Mouse (Mus musculus): Measurements from ENCODE around the gene Gm6034. TPM values are rescaled to one million over a fixed set of nuclear protein-coding genes. Genes with fewer than 3 reads are reported as not detected.

Gm6034 gene
- not detected for polyA plus RNA-seq (2014; fragmentation: Illumina TruSeq; extraction: RNeasy Lipid Tissue Mini Kit (QIAGEN cat#74804); ENCODE audit: low read depth, low replicate concordance)

GRCm38 (mm10) chr17:36042610-36043169 lies at the start of gene Gm6034, which contains the start of gene H2-T22:
Gene Gm6034 (plus strand): TSS chr17:36042961.
Gene H2-T22 (minus strand): TSS chr17:36042747.

DNA sequence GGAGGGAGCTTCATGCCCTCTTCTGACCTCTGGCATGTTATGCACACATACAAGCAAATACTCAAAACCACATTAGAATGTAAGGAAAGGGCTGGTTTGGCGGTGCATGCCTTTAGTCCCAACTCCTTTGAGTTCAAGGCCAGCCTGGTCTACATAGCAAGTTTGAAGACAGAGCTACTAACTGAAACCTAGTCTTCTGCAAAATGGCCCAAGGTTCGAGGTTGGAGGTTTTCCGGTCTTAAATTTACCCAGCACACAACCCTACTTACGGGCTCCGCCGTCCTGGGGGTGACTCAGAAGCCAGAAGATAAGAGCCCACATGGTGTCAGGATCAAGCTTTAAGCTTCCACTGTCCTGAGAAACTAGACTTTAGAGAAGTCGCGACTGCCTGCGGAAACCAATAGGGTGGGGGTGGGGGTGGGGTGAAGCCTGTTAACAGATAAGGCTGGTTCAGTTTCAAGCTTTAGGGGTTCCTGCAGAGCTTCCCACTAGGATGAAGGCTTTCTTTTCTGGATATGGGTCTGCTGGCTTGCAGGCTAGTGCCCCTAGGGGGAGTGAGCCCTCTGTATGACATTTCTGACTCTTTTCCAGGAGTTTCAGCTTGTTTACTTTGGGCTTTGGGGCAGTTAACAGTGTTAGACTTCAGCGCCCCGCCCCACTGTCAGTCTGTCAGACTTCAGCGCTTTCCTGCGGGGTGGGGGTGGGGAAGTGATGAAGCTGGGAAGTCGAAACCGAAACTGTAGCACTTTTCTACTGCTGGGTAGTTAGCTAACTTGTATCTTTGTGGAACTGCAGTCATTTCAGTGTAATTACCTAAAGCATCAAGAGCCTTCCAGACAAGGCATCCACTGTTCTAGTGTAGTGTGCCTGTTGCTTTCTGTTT lies 22.3 kb upstream of the Gm6034 start, which contains the start of gene H2-T24:
TSS of gene H2-T24 (minus strand) at position 370 of the 883 bp plus-strand sequence.

GRCm38 (mm10) chr17:36032351-36032875 lies 10.3 kb upstream of the Gm6034 start, which contains the start of gene H2-T23:
Gene H2-T23 (minus strand): TSS chr17:36032855.

DNA sequence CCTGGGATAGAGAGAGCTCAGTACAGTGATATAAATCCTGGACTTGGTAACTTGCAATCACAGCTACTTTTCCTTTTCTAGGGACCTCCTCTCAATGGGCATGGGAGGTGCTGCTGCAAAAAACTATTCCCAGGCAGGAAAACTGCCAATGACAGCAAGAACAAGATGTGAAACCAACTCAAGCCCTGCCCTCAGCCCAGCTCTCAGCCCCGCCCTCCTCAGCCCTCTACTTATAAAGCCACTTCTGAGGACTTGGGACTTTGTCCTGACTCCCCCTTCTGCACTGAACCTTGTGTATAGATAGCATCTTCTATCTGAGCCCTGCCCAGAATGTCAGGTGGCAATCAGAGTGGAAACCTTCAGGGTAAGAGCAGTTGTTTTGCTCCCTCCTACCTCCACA lies 15.6 kb downstream of the Gm6034 start, which contains the start of gene Gm11127:
TSS of gene Gm11127 (minus strand) at position 10 of the 400 bp plus-strand sequence.

Other genes starting within 250 kb of the Gm6034 start
- gene Ier3, start 221.3 kb upstream of the Gm6034 start, polyA plus RNA-seq (2014; fragmentation: Illumina TruSeq; extraction: RNeasy Lipid Tissue Mini Kit (QIAGEN cat#74804); ENCODE audit: low read depth, low replicate concordance): 5.0 TPM
- gene Flot1, start 219.7 kb upstream of the Gm6034 start, polyA plus RNA-seq (2014; fragmentation: Illumina TruSeq; extraction: RNeasy Lipid Tissue Mini Kit (QIAGEN cat#74804); ENCODE audit: low read depth, low replicate concordance): 11.8 TPM
- 40.9 TPM for gene Tubb5, start 204.7 kb upstream of the Gm6034 start, polyA plus RNA-seq (2014; fragmentation: Illumina TruSeq; extraction: RNeasy Lipid Tissue Mini Kit (QIAGEN cat#74804); ENCODE audit: low read depth, low replicate concordance)
- 11.3 TPM for gene Mdc1, start 201.4 kb upstream of the Gm6034 start, polyA plus RNA-seq (2014; fragmentation: Illumina TruSeq; extraction: RNeasy Lipid Tissue Mini Kit (QIAGEN cat#74804); ENCODE audit: low read depth, low replicate concordance)
- gene Nrm, start 181.6 kb upstream of the Gm6034 start, polyA plus RNA-seq (2014; fragmentation: Illumina TruSeq; extraction: RNeasy Lipid Tissue Mini Kit (QIAGEN cat#74804); ENCODE audit: low read depth, low replicate concordance): 1.1 TPM
- gene Ppp1r18, start 177.4 kb upstream of the Gm6034 start, polyA plus RNA-seq (2014; fragmentation: Illumina TruSeq; extraction: RNeasy Lipid Tissue Mini Kit (QIAGEN cat#74804); ENCODE audit: low read depth, low replicate concordance): 4.7 TPM
- 22.4 TPM for gene Dhx16, start 163.1 kb upstream of the Gm6034 start, polyA plus RNA-seq (2014; fragmentation: Illumina TruSeq; extraction: RNeasy Lipid Tissue Mini Kit (QIAGEN cat#74804); ENCODE audit: low read depth, low replicate concordance)
- 21.6 TPM for gene 2310061I04Rik, start 145.5 kb upstream of the Gm6034 start, polyA plus RNA-seq (2014; fragmentation: Illumina TruSeq; extraction: RNeasy Lipid Tissue Mini Kit (QIAGEN cat#74804); ENCODE audit: low read depth, low replicate concordance)
- gene Atat1, start 132.9 kb upstream of the Gm6034 start, polyA plus RNA-seq (2014; fragmentation: Illumina TruSeq; extraction: RNeasy Lipid Tissue Mini Kit (QIAGEN cat#74804); ENCODE audit: low read depth, low replicate concordance): 8.3 TPM
- gene Mrps18b, start 126.6 kb upstream of the Gm6034 start, polyA plus RNA-seq (2014; fragmentation: Illumina TruSeq; extraction: RNeasy Lipid Tissue Mini Kit (QIAGEN cat#74804); ENCODE audit: low read depth, low replicate concordance): 19.3 TPM
- 48.2 TPM for gene Ppp1r10, start 126.5 kb upstream of the Gm6034 start, polyA plus RNA-seq (2014; fragmentation: Illumina TruSeq; extraction: RNeasy Lipid Tissue Mini Kit (QIAGEN cat#74804); ENCODE audit: low read depth, low replicate concordance)
- gene Abcf1, start 73.2 kb upstream of the Gm6034 start, polyA plus RNA-seq (2014; fragmentation: Illumina TruSeq; extraction: RNeasy Lipid Tissue Mini Kit (QIAGEN cat#74804); ENCODE audit: low read depth, low replicate concordance): 47.8 TPM
- 1.4 TPM for gene Gnl1, start 63.1 kb upstream of the Gm6034 start, polyA plus RNA-seq (2014; fragmentation: Illumina TruSeq; extraction: RNeasy Lipid Tissue Mini Kit (QIAGEN cat#74804); ENCODE audit: low read depth, low replicate concordance)
- 2.4 TPM for gene Prr3, start 62.7 kb upstream of the Gm6034 start, polyA plus RNA-seq (2014; fragmentation: Illumina TruSeq; extraction: RNeasy Lipid Tissue Mini Kit (QIAGEN cat#74804); ENCODE audit: low read depth, low replicate concordance)
- 8.5 TPM for gene H2-T24, start 22.4 kb upstream of the Gm6034 start, polyA plus RNA-seq (2014; fragmentation: Illumina TruSeq; extraction: RNeasy Lipid Tissue Mini Kit (QIAGEN cat#74804); ENCODE audit: low read depth, low replicate concordance)
- 3.4 TPM for gene H2-T23, start 10.1 kb upstream of the Gm6034 start, polyA plus RNA-seq (2014; fragmentation: Illumina TruSeq; extraction: RNeasy Lipid Tissue Mini Kit (QIAGEN cat#74804); ENCODE audit: low read depth, low replicate concordance)
- 13.1 TPM for gene H2-T22, start 214 bp upstream of the Gm6034 start, polyA plus RNA-seq (2014; fragmentation: Illumina TruSeq; extraction: RNeasy Lipid Tissue Mini Kit (QIAGEN cat#74804); ENCODE audit: low read depth, low replicate concordance)
- gene Gm11127, start 15.4 kb downstream of the Gm6034 start, polyA plus RNA-seq (2014; fragmentation: Illumina TruSeq; extraction: RNeasy Lipid Tissue Mini Kit (QIAGEN cat#74804); ENCODE audit: low read depth, low replicate concordance): not detected
- not detected for gene Gm19684, start 78.7 kb downstream of the Gm6034 start, polyA plus RNA-seq (2014; fragmentation: Illumina TruSeq; extraction: RNeasy Lipid Tissue Mini Kit (QIAGEN cat#74804); ENCODE audit: low read depth, low replicate concordance)
- gene Gm7030, start 86.5 kb downstream of the Gm6034 start, polyA plus RNA-seq (2014; fragmentation: Illumina TruSeq; extraction: RNeasy Lipid Tissue Mini Kit (QIAGEN cat#74804); ENCODE audit: low read depth, low replicate concordance): not detected
- gene Gm8909, start 125.6 kb downstream of the Gm6034 start, polyA plus RNA-seq (2014; fragmentation: Illumina TruSeq; extraction: RNeasy Lipid Tissue Mini Kit (QIAGEN cat#74804); ENCODE audit: low read depth, low replicate concordance): not detected
- not detected for gene H2-T3, start 147.3 kb downstream of the Gm6034 start, polyA plus RNA-seq (2014; fragmentation: Illumina TruSeq; extraction: RNeasy Lipid Tissue Mini Kit (QIAGEN cat#74804); ENCODE audit: low read depth, low replicate concordance)
- 4.4 TPM for gene Rpp21, start 215.1 kb downstream of the Gm6034 start, polyA plus RNA-seq (2014; fragmentation: Illumina TruSeq; extraction: RNeasy Lipid Tissue Mini Kit (QIAGEN cat#74804); ENCODE audit: low read depth, low replicate concordance)
- 14.8 TPM for gene Trim39, start 229.3 kb downstream of the Gm6034 start, polyA plus RNA-seq (2014; fragmentation: Illumina TruSeq; extraction: RNeasy Lipid Tissue Mini Kit (QIAGEN cat#74804); ENCODE audit: low read depth, low replicate concordance)
- not detected for gene H2-M10.2, start 243.5 kb downstream of the Gm6034 start, polyA plus RNA-seq (2014; fragmentation: Illumina TruSeq; extraction: RNeasy Lipid Tissue Mini Kit (QIAGEN cat#74804); ENCODE audit: low read depth, low replicate concordance)

Data from adrenal gland, adult 10 weeks (tissue).